17 mouse cellular contexts compared by ENCODE assay signal in the genomic region with DNA sequence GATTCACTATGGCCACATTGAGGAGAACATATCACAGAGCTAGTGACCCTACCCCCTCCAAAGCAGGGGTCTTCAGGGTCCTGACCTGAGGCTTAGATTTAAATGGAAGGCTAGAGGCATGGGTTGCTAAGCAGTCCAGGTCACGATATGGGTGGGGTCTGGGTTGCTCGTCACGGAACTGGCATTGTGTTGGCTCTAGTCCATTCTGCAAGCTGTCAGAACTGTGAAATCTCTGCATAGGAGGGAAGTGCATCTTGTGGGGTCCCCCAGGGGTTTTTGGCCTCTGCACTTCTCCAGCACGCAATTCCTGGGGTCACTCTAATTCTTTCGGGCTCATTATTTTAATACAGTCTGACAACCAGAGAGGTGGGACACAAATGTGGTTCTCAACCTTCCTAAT. TPM values are rescaled to one million over a fixed set of nuclear protein-coding genes. Genes with fewer than 3 reads are reported as not detected.
"Had no signal": no experiment of that assay in that cellular context is flagged by ENCODE, and none has a peak within 500 bp of the region (broad histone marks: within the 10 kb centered on the region; RNA-seq: fewer than 3 reads in every experiment).

No protein-coding gene starts in this region.

- DNase-seq: kidney, adult 11 months; kidney, adult 8-10 months; kidney, postnatal 10 days; kidney, postnatal 36 days; layer of hippocampus, postnatal 36 days; liver, postnatal 0 days; lung, embryonic 14.5 days; thymus, adult 18-20 months; thymus, postnatal 36 days had no signal

- H3K4me3 ChIP-seq: kidney, embryonic 15.5 days; left cerebral cortex, adult 2 months; limb, embryonic 12.5 days; limb, embryonic 15.5 days had no signal

- H3K9ac ChIP-seq: kidney, embryonic 15.5 days; limb, embryonic 12.5 days; limb, embryonic 15.5 days; liver, embryonic 14.5 days; liver, postnatal 0 days; lung, embryonic 14.5 days had no signal

- H3K27me3 ChIP-seq: kidney, embryonic 15.5 days; limb, embryonic 12.5 days; limb, embryonic 15.5 days had no signal

- H3K27ac ChIP-seq: kidney, embryonic 15.5 days; left cerebral cortex, adult 2 months; limb, embryonic 15.5 days; liver, embryonic 14.5 days; macrophage had no signal

- H3K4me2 ChIP-seq: kidney, embryonic 15.5 days; limb, embryonic 12.5 days; limb, embryonic 15.5 days; liver, embryonic 11.5 days; lung, embryonic 14.5 days had no signal

- ATAC-seq: liver, postnatal 0 days; lung, postnatal 0 days had no signal

- H3K9me3 ChIP-seq: kidney, embryonic 15.5 days; limb, embryonic 12.5 days; limb, embryonic 15.5 days had no signal

- H3K36me3 ChIP-seq: kidney, embryonic 15.5 days; limb, embryonic 12.5 days; limb, embryonic 15.5 days had no signal

RNA-seq across cellular contexts. Expression of a gene that starts 55.9 kb away (rescaled TPM):
- polyA plus RNA-seq: macrophage had no signal
